Mouse (Mus musculus): ENCODE measurements around the gene Sectm1b. TPM values are rescaled to one million over a fixed set of nuclear protein-coding genes. Genes with fewer than 3 reads are reported as not detected.
A peak's percentile ranks its signal among the peaks of the same experiment; 100 is the strongest.

The Sectm1b gene
- polyA plus RNA-seq, 2 experiments = 0.04 to 0.08 TPM

DNA sequence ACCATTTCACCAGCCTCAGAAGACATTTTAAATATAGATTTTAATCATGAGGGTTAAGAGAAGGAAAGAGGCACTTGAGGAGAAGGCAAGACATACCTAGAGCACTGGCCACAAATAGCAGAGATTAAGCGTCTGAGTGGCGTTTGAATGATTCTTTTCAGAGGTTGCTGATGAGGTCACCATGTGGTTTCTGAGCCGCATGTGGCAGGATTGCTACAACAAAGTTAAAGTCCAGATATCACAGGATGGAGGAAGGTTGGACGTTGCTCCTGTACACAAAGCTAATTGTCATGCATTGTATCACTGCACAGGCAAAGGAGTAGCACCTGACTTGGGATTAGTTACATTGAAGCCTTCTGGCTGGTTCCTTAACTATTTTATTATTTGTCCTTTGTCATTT is 22.9 kb upstream of the Sectm1b start:
- 21% methylated on average over 4 of the region's 4 CpGs for WGBS (ENCODE audit: insufficient replicate concordance)
- peaks cover 0 to 10% of the 10 kb centered on the region in 2 experiments for H3K4me1 ChIP-seq (replicated peaks; ENCODE audit: control insufficient read depth in 2 of 2, insufficient read depth in 2 of 2, low read length in 1 of 2)
- H3K36me3 ChIP-seq (replicated peaks; ENCODE audit: control insufficient read depth, insufficient read depth, low read depth) = no peaks in the 10 kb centered on the region
- no peaks in the 10 kb centered on the region for H3K27me3 ChIP-seq (ENCODE audit: control insufficient read depth, insufficient read depth, low read length)
- no peak overlapping the region for H3K9ac ChIP-seq (replicated peaks)
- TF ChIP-seq CTCF (IDR thresholded peaks at IDR 0.05; ENCODE audit: low read depth) (no peak), EP300 (IDR thresholded peaks at IDR 0.05; ENCODE audit: low read depth) (no peak)
- no peak overlapping the region; the same call in 1 of the 2 replicates for H3K27ac ChIP-seq
- DNase-seq (ENCODE audit: low read depth in 3 of 3, low spot score in 3 of 3) = peak in 2 of 3 experiments; percentile 12 to 13
- peak overlapping the region in 1 of 2 experiments; percentile 14; a peak in 1 of 4 replicates for H3K4me3 ChIP-seq (ENCODE audit: insufficient read depth in 1 of 2, low read depth in 2 of 2, low read length in 2 of 2)
- H3K9me3 ChIP-seq (ENCODE audit: control insufficient read depth, low read length) = no peaks in the 10 kb centered on the region
- ATAC-seq (ENCODE audit: insufficient read depth) = 0 out of 2 replicates have a peak, but pooled peaks have one; percentile 48
- H3K4me2 ChIP-seq (ENCODE audit: low read depth) = peak overlapping the region; percentile 39

- Histone ChIP-seq H3K27me3 (ENCODE audit: control insufficient read depth, insufficient read depth, low read length) (no peaks in the 10 kb centered on the region), H3K36me3 (replicated peaks; ENCODE audit: control insufficient read depth, insufficient read depth, low read depth) (no peaks in the 10 kb centered on the region), H3K4me2 (ENCODE audit: low read depth) (peak overlapping the region; percentile 39), H3K9me3 (ENCODE audit: control insufficient read depth, low read length) (no peaks in the 10 kb centered on the region), H3K27ac (no peak overlapping the region), H3K9ac (replicated peaks) (no peak overlapping the region), H3K4me3 (ENCODE audit: insufficient read depth in 1 of 2, low read depth in 2 of 2, low read length in 2 of 2) (peak overlapping the region in 1 of 2 experiments; percentile 14; a peak in 1 of 4 replicates), H3K4me1 (replicated peaks; ENCODE audit: control insufficient read depth in 2 of 2, insufficient read depth in 2 of 2, low read length in 1 of 2) (peaks cover 0 to 10% of the 10 kb centered on the region in 2 experiments)
- no peak for ATAC-seq (ENCODE audit: insufficient read depth)
- WGBS (ENCODE audit: insufficient replicate concordance) = 48% methylated on average over 5 of the region's 5 CpGs
- no peak for TF ChIP-seq CTCF (IDR thresholded peaks at IDR 0.05; ENCODE audit: low read depth)
- no peak for TF ChIP-seq EP300 (IDR thresholded peaks at IDR 0.05; ENCODE audit: low read depth)
- DNase-seq (ENCODE audit: low read depth in 3 of 3, low spot score in 3 of 3) = no peak
Measured at GRCm38 (mm10) chr11:121085181-121085580, 21.8 kb upstream of the Sectm1b start.

DNA sequence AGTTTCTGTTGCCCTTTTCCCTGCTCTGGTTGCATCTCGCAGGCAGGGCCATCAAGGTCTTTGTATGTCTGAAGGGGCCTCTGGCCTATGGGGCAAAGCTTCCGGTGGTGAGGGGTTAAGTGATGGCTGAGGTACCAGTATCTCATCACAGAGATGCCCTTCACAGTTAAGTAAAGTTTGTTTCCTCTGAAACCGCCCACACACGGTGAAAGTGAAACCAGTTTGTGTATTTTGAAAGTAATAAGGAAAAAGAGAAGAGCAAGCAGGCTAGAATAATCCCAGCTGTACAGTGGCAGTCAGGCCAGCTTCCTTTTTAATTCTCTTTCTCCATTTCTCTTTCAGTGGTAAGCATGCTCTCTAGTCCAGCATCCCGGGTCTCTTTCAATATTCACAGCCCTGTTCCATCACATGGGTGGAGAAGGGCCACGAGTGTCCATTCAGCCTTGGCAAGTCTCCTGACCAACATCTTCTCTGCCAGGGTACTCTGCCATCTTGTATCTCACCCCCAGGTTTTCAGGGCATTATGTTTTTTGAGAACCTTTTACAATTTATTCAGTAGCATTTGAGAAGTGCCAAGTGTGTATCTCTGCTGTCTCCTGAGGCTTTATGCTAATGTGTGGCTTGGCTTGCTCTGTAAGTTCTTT is 19.6 kb upstream of the Sectm1b start:
- H3K4me3 ChIP-seq (ENCODE audit: insufficient read depth in 1 of 2, low read depth in 2 of 2, low read length in 2 of 2) = no peak overlapping the region
- H3K4me2 ChIP-seq (ENCODE audit: low read depth) = 0 out of 2 replicates have a peak overlapping the region, but pooled peaks have one; percentile 15
- H3K36me3 ChIP-seq (replicated peaks; ENCODE audit: control insufficient read depth, insufficient read depth, low read depth) = no peaks in the 10 kb centered on the region
- H3K27me3 ChIP-seq (ENCODE audit: control insufficient read depth, insufficient read depth, low read length) = no peaks in the 10 kb centered on the region
- no peaks in the 10 kb centered on the region for H3K9me3 ChIP-seq (ENCODE audit: control insufficient read depth, low read length)
- TF ChIP-seq CTCF (IDR thresholded peaks at IDR 0.05; ENCODE audit: low read depth) = no peak
- no peak for TF ChIP-seq EP300 (IDR thresholded peaks at IDR 0.05; ENCODE audit: low read depth)
- H3K9ac ChIP-seq (replicated peaks) = no peak overlapping the region
- H3K27ac ChIP-seq = no peak overlapping the region
- DNase-seq (ENCODE audit: low read depth in 3 of 3, low spot score in 3 of 3) (no peak), ATAC-seq (ENCODE audit: insufficient read depth) (no peak)
- 35% methylated on average over 6 of the region's 6 CpGs for WGBS (ENCODE audit: insufficient replicate concordance)
- peaks cover 0 to 10% of the 10 kb centered on the region in 2 experiments for H3K4me1 ChIP-seq (replicated peaks; ENCODE audit: control insufficient read depth in 2 of 2, insufficient read depth in 2 of 2, low read length in 1 of 2)

DNA sequence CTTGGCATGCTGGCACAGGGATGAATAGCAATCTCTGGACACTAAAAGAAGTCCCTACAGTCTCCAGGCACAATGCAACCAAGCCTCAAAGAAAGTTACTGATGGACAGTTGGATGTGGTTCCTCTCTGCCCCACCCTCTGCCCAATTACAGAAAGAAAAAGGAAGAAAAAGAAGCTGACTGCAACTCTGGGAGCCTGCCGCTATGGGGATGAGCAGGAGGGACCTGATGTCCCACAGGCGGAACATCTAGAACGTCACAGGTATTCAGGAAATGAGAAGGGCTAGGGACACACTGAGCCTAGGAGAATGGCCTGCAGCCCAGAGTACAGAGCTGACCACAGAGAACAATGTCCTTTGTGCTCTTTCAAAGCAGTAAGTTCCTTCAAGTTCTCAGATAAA is 18.9 kb upstream of the Sectm1b start:
- ATAC-seq (ENCODE audit: insufficient read depth) (no peak), DNase-seq (ENCODE audit: low read depth in 3 of 3, low spot score in 3 of 3) (no peak)
- WGBS (ENCODE audit: insufficient replicate concordance) = 45% methylated on average over 3 of the region's 3 CpGs
- TF ChIP-seq CTCF (IDR thresholded peaks at IDR 0.05; ENCODE audit: low read depth) (no peak), EP300 (IDR thresholded peaks at IDR 0.05; ENCODE audit: low read depth) (no peak)
- Histone ChIP-seq H3K27me3 (ENCODE audit: control insufficient read depth, insufficient read depth, low read length) (no peaks in the 10 kb centered on the region), H3K36me3 (replicated peaks; ENCODE audit: control insufficient read depth, insufficient read depth, low read depth) (no peaks in the 10 kb centered on the region), H3K4me3 (ENCODE audit: insufficient read depth in 1 of 2, low read depth in 2 of 2, low read length in 2 of 2) (no peak overlapping the region), H3K4me2 (ENCODE audit: low read depth) (no peak overlapping the region), H3K27ac (no peak overlapping the region), H3K4me1 (replicated peaks; ENCODE audit: control insufficient read depth in 2 of 2, insufficient read depth in 2 of 2, low read length in 1 of 2) (peaks cover 0 to 10% of the 10 kb centered on the region in 2 experiments), H3K9ac (replicated peaks) (no peak overlapping the region), H3K9me3 (ENCODE audit: control insufficient read depth, low read length) (no peaks in the 10 kb centered on the region)

DNA sequence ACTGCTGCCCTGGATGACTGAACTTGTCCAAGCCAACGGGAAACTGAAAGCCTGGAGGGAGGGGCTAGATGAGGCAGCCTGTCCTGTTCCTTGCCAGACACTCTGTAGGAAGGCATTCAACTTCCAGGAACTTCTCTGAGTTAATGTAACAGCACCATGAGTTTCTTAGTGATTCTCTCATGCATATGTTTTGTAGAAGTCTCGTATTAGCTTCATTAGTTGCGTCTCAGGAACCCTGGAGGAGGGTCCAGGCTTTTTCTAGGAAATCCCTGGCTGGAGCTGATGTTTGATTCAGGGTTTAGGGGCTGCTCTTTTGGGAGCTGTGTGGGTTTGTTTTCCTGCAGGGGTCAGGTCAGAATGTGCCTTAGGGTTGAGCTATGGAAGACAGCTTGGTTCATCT is 17.8 kb upstream of the Sectm1b start, which contains the start of gene Sectm1a:
Gene Sectm1a, minus strand, starts transcription at position 101 of the 400 bp plus-strand sequence.
- H3K27me3 ChIP-seq (ENCODE audit: control insufficient read depth, insufficient read depth, low read length) = no peaks in the 10 kb centered on the region
- H3K4me2 ChIP-seq (ENCODE audit: low read depth) = no peak within 1 kb of the TSS
- H3K4me1 ChIP-seq (replicated peaks; ENCODE audit: control insufficient read depth in 2 of 2, insufficient read depth in 2 of 2, low read length in 1 of 2) = peaks cover 0 to 8% of the 10 kb centered on the region in 2 experiments
- H3K27ac ChIP-seq = no peak within 1 kb of the TSS
- H3K36me3 ChIP-seq (replicated peaks; ENCODE audit: control insufficient read depth, insufficient read depth, low read depth) = no peaks in the 10 kb centered on the region
- no peak within 1 kb of the TSS for H3K9ac ChIP-seq (replicated peaks)
- no peaks in the 10 kb centered on the region for H3K9me3 ChIP-seq (ENCODE audit: control insufficient read depth, low read length)
- ATAC-seq (ENCODE audit: insufficient read depth) = no peak
- H3K4me3 ChIP-seq (ENCODE audit: insufficient read depth in 1 of 2, low read depth in 2 of 2, low read length in 2 of 2) = no peak within 1 kb of the TSS
- TF ChIP-seq CTCF (IDR thresholded peaks at IDR 0.05; ENCODE audit: low read depth) = no peak
- no peak for TF ChIP-seq EP300 (IDR thresholded peaks at IDR 0.05; ENCODE audit: low read depth)
- 59% methylated on average over 3 of the region's 3 CpGs for WGBS (ENCODE audit: insufficient replicate concordance)
- no peak for DNase-seq (ENCODE audit: low read depth in 3 of 3, low spot score in 3 of 3)

Measured in liver, embryonic 14.5 days (tissue).